Mouse (Mus musculus) adrenal gland, postnatal 4 days (tissue): Measurements from ENCODE around the gene Reep6. TPM values are rescaled to one million over a fixed set of nuclear protein-coding genes. Genes with fewer than 3 reads are reported as not detected.
"Not testable (repeated sequence)": the region's sequence is repeated elsewhere in the genome, so short reads cannot be mapped to it uniquely, and the experiment has no call there.

Experiments used
- DNase-seq, 2 experiments: peaks; one replicate each; pipeline ENCODE4 v3.0.0; 2021 to 2022; ENCODE audit warnings: low spot score in 2 of 2, mixed read lengths in 2 of 2
- total RNA-seq, 2 experiments: library from RNA; stranded (reverse); gene quantifications; 2 replicates each; pipeline ENCODE4 v1.2.3; 2021

The Reep6 gene
- total RNA-seq, 2 experiments from 2014 or later, result 13.1 to 26.7 TPM

DNA sequence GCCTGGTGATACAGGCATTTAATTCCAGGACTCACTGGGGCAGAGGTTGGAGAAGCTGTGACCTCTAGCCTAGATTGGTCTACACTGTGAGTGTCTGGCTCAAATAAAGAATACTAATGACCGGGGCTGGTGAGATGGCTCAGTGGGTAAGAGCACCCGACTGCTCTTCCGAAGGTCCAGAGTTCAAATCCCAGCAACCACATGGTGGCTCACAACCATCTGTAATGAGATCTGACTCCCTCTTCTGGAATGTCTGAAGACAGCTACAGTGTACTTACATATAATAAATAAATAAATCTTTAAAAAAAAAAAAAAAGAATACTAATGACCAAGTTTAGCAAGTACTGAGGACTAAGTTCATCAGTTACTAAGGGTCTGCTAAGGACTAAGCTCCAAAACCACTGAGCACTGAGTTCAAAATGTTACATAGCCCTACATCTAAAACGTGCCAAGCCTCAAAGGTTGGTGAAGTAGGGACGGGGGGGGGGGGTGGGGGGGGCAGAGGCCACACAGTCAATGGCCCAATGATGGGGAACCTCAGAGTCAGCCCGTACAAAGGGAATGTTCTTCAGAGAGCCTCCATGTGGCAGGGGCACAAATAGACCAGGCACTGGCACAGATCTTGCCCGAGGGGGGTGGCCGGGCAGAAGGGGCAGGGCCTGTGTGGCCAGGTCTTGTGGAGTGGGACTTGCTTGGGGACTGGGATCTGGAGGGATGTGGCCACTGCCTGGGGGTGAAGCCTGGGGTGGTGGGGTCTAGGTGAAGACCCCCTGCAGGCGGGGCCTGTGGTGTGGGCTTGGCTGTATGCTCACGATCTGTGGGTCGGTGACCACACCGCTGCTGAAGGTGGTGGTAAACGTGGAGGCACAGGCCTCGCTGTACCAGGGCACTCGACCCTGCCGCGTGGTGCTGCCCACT is 5.4 kb upstream of the Reep6 start:
- no peak for DNase-seq

DNA sequence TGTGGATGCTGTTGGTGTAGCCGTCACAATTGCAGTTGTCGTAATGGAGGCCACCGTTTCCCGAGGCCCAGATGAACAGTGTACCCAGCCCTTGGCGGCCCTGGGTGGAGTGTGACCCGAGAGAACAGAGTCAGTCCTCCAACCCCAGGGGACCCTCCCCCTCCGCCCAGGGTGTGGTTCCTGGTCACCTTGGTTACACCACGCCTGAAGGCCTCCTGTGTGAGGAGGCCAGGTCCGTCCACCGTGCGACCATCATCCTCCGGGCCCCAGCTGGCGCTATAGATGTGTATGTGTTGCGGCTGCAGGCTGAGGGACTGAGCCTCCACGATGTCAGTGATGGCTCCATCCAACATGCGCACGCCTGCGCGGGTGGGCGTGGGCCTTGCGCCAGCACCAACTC is 4.7 kb upstream of the Reep6 start:
- DNase-seq, result no peak

DNA sequence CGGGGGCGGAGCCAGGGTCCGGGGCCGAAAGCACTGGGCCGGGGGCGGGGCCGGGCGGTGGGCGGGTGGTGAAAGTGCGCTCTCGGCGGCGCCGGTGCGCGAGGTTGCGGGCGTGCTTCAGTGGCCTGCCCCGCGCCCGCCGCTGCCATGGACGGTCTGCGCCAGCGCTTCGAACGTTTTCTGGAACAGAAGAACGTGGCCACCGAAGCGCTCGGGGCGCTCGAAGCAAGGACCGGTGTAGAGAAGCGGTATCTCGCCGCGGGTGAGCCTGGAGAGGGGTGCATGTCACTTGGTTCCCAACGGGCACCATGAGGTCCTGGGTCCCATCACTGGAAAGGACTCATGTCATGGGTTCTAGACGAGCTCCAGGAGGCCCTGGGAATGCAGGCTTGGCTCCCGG is 331 bp downstream of the Reep6 start:
- no peak for DNase-seq

DNA sequence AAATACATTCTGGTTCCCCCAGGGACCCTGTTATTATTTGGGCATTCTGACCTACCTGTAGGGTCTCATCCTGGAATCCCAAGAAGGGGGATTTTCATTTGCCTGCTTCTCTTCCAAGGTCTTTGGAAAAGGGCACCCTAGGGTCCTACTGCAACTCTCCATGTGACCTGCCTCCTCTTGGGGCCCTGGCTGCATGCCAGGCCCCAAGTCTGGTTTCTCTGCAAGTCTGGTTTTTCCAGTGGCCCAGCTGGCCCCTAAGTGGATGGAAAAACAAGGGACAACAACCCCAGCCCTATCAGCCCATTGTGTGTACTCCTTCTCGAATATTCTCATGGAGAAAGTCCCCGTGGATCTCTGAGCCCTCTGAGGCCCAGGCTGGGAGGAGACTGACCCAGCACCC is 1.1 kb downstream of the Reep6 start:
- no peak for DNase-seq

DNA sequence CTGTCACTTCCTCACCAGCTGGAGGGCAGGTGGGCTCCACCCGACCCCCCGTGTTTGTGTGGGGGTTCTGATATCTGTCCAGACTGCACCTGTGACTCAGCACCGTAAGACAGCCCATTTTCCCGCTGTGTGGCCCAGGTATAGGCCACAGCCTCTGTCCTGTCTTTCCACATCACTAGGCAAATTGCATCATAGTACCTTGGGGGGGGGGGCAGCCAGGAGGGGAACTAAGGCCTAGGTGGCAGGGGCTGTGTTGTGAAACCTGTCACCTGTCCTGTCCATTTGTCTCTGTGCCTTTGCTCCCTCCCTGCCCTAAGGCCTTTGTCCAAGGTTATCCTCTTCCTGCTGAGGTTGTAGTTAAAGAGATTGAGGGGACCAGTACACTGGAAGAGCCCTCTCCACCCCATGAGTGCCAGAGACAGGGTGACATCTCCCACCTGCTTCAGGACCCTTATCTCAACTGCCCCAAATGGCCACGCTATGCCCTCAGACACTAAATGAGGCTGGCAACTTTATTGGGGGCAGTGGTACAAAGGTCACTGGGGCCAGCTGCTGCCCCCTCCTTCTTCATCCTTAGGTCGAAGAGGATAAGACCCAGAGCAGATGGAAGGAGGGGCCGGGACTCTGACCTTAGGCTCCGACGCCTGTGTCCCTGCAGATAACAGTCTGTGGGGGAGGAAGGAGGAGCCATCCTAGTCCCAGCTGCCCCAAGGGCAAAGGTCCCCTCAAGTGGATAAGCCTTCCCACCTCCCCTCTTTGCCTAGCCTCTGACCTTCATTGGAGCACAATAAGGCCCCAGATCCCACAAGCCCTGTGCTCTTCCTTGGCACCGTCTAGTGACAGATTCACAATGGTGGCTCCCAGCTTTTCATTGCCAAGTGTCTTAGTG is 2.1 kb downstream of the Reep6 start:
- no peak for DNase-seq

DNA sequence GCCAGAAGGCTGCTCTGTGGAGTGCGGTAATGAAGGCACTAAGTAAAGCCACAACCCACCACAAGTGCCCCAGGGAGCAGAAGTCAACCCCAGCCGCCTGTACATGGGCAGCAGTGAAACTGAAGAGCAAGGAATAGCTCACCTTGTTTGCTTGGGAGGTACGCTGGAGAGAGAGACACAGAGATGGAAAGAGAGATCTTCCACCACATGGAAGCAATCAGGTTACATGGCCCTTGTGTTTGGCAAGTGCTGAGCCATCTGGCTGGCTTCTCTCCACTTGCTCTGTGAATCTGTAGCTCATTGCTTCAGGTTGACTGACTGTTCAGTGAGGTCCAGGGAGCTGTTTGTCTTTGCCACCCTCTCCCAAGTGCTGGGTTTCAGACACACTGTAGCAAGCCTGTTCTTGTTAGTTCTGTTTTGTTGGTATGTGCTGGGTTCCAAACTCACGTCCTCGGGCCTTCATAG is 2.8 kb downstream of the Reep6 start:
- no peak for DNase-seq

DNA sequence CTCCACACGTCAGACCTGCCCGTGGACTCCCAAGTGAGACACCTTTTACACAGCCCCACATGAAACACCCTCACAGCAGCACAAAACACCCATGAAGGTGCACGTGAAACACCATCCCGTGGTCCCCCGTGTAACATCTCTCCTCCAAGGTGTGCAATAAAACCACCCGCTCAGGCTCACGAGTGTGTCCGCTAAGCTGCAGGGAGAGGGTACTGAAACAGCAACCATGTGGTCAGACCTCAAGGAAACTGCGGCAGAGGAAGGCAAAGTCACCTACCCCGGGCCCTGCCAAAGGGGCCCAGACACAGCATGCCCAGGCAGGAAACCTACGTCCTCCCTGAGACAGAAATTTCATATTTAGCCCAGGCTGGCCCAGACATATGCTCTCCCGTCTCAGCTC is 6.5 kb downstream of the Reep6 start:
- DNase-seq, result no peak

DNA sequence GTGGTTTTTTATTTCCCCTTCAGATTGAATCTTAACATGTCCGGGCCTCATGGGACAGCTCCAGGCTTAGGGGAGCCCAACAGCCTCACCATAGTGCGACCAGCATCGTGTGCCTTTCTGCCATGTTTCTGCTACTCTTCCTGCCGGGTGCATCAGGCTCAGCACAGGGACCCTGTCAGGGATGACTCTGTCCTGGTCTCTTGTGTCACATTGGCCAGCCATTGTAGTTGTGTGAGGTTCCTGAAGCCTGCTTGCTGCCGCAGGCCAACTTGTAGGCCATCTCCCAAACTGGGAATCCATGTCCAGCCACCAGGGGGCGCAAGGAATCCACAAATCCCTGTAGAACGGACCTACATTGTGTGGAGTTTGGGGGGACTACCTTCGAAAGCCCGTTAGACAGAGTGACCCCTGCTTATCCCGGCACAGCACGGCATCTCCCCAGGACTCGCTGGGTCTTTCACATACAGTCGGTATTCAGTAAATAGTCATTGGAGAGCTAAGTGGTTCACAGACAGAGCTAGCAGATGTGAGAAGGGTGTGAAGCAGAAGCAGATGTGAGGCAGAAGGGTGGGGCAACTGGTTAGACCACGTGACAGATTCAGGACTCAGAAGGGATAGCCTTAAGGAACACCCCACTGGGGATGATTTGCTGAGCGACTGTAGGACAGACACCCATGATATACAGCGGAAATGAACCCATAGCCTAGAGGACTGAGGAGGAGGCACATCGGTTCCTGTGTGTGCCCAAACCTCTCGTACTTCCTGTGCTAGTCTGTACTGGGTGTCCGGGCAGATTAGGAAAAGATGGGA is 10.4 kb downstream of the Reep6 start:
- peak; percentile 64 to 82 for DNase-seq

DNA sequence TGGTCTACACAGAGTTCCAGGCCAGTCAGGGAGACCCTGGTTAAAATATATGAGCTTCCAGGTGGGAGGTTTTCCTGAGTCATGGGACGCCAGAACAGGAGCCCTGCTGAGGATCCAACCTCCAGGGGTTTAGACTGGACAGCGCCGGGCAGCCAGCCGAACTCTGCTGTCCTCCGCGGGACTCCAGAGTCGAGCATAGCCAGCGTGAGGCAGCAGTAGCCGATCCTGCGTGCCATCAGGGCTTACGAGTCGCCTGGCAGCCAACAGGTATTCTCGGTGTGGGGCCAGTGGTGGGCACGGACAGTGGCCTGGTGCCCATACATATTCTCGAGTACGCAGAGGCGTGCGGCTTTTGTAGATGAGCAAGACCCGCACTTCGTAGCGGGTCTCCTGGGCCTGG is 11.3 kb downstream of the Reep6 start:
- no peak for DNase-seq

DNA sequence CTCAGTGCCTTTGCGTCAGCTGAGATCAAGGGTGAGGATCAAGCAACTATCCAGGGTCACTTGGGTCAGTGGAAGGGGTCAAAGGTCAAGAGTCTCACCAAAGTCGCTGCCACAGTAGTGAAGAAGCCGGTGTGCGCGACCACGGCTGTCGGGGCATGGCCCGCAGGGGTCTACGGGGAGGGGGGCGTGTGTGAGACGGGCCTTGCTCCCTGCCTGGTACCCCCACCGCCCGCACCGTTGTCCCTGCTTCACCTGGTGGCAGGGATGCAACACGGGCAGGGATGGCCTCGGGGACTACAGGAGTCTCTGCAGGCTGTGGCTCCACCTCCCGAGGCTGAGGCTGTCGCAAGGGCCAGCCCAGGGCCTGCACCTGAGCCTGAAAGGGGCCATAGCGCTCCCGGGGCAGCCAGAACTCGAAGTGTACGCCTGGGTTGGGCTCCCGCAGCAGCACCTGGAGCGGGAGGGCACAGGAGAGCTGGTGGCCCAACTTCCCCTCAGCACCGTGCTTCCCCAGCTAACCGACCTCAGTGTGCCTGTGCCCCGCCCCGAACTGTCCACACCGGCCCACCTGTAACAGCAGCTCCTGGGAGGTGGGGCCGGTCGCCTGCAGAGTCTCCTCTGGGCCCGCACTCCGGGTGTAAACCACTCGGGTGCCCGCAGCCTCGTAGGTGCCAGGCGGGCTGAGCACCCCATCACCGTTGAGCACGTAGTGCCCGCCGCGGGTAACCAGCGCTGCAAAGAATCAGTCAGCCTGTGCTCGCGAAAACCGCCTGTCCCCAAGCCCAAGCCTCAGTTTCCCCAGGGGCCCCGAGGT is 11.9 kb downstream of the Reep6 start:
- no peak for DNase-seq

DNA sequence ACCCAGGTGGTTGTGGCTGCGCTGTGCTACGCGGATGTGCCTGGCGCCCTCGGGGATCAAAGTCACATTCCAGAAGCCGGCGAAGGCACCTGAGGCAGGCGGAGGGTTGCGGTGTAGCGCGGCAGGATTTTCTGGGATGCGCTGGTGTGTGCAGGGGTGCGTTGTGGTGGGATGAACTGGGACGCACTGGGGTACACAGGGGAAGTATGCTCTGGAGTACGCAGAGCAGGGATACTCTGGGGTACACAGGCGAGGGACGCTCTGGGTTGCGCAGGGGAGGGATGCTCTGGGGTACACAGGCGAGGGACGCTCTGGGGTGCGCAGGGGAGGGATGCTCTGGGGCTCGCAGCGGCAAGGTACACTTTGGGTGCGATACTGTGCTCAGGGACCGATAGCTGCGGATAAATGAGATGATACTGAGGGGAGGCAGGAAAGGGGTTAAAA is 12.6 kb downstream of the Reep6 start:
- DNase-seq, result no peak

DNA sequence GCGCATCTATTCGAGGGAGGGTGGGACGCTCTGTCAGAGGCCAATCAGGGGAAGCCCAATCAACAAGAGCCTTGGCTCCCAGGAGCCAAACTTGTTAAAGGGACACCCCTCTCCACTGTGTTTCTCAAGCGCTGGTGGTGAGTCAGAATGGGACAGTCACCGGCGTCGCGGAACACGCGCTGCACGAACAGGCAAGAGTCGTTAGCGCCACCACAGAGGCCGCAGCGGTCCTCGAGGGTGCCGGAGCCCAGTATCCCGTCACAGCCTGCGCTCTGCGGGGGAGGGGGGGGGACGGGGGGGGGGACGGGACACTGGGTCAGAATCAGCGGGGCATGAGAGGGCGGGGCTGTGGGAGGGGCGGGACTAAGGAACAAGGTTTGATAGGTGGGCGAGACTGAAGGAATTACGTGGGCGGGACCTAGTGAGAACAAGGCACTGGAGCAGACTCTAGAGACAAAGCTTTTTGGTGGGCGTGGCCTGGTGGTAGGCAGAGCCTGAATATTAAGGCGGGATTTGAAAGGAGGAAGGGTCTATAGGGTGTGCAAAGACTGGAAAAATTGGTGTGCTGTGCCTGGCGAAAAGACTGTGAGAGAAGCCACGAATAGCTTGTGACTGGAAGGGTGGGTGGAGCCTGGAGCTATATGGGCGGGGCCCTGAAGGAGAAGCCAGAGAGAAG is 13.1 kb downstream of the Reep6 start:
- DNase-seq, result no peak

DNA sequence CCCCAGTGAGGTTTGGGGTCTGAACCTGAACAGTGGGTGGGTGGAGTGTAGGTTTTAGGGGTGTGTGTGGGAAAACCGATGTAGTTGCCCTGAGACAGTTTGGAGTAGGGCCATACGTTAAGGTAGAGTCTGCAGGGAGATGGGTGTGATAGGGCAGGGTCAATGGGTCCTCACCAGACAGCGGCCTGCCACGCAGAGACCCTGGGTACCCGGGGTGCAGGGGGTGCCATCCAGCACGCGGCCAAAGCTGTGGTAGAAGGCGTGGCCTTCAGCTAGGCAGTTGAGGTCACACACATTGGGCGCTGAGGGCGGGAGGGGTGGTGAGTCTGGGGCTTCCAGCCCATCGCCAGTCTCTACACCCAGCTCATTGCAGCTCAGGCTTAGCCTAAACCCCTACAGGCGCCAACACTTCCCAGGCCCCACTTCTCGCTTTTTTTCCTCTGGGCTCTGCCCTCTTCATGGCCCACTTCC is 13.7 kb downstream of the Reep6 start:
- no peak for DNase-seq

DNA sequence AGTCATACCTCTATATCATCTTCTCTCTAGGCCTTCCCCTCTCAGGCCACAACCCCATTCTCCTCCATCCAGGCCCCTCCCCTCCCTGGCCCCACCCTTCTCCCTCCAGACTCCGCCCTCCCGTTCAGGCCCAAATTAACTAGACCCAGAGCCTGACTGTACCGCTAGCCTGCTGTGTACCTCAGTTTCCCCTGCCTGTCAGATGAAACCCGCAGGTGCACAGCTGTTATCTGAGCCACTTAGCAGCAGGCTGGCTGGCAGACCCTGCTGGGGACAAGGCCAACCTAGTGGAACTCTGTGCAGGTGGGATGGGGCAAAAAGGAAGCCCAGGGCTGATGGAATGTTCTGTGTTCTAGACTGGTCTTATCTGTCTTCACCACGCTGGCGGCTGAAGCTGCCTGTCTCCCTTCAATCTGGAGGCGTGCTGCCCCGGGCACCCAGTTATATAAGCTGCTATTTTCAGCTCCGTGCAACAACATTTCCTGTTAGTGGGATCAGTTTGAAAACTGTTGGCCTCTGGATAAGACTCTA is 14.4 kb downstream of the Reep6 start:
- no peak for DNase-seq

DNA sequence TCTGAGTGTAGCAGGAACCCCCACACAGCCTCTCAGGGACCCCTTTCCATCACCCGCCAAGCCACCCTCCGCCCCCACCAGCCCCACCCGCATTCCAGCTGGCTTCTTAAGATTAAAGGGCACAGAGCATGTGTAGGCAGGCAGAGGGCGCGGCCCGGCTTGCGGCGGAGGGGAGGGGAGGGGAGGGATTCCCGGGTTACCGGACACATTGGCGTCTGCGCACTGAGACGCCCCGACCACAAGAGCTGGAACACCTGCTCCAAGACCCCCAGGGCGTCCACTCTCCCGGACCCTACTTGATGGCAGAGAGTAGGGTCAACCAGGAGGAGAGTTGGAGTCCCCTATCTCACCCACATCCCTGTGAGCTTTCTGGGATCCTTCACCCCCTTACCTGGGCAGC is 15.4 kb downstream of the Reep6 start:
- no peak for DNase-seq

DNA sequence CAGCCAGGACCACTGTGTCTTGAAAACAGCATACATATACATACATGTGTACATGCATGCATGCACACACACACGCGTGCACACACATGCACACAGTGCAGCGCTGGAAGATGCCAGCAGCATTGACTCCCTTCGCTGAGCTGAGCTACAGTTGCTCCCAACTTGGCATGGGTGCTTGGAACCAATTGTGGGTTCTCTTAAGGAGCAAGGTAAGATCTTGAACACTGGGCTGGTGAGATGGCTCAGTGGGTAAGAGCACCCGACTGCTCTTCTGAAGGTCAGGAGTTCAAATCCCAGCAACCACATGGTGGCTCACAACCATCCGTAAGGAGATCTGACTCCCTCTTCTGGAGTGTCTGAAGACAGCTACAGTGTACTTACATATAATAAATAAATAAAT is 16.2 kb downstream of the Reep6 start:
- not testable (repeated sequence) for DNase-seq

DNA sequence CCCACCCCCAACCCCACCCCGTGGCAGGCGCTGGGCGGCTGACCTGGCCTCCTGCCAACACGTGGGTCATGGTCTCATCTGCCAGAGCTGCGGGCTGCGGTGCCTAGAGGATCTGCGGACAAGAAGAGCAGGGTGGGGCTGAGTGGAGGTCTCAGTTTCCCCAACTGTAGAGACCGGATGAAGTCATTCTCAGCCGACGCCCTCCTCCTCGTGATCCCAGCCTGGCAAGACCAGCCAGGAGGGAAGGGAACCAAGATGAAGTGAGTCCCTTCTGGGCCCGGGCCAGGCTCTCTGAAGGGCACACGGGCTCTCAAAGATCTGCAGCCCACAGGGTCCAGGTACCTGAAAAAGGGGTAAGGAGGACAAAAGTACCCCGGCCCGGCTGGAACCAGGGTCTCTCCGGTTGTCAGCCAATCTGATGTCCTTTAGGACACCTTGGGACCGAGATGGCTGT is 17.8 kb downstream of the Reep6 start:
- no peak for DNase-seq

DNA sequence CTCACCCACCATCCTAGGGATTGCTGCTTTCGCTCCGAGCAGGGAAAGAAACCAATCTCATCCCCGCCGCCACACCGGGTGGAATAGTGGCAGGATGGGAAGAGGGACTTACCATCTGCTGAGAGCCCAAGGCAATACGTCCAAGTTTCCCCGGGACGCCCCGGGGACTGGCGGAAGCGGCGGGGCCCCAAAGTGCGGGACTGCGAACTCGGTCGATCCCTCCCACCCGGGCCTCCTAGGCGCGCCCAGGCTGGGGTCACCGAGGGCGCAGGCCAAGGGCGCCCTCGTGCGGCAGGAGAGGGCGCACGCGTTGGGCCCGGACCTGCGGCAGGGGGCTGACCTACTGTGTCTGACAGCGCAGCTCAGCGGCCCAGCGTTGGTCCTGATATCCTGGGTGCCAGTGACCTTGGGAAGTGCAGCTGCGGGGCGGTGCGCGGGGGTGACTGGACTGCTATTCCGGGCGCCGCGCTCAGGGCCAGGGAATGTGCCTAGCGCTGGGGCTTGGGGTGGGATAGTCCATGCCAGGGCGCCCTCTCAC is 18.6 kb downstream of the Reep6 start, which contains the start of gene Adamtsl5:
Adamtsl5 (minus strand) TSS at position 169 of the 538 bp plus-strand sequence.
- DNase-seq, result no peak

DNA sequence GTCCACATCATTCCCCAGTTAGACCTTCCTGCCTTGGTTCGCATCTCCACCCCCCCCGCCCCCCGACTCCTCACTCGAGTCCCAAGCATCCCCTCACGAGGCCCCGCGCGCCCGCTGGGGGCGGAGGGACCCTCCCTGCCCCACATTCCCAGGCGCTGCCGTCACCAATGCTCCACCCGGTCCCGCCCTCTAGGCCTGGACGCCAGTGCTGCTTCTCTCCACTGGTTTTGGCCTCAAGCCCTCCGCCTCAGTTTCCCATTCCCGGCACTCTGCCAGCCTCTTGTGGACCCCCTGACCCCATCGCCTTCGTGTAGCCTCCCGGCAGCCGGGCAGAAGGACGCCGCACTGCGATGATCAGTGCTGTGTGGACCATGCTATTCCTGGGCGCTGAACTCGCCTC is 19.2 kb downstream of the Reep6 start:
- no peak for DNase-seq
